Mouse (Mus musculus): ENCODE measurements around the gene Hcfc2. TPM values are rescaled to one million over a fixed set of nuclear protein-coding genes. Genes with fewer than 3 reads are reported as not detected.

The Hcfc2 gene
- polyA plus RNA-seq, 1 experiment from 2014 or later, result 24.0 TPM

GRCm38 (mm10) chr10:82789181-82789580 is 93.2 kb downstream of the Hcfc2 start:
- H3K9ac ChIP-seq (ENCODE audit: low read depth, low read length), result no peak overlapping the region
- no peaks in the 10 kb centered on the region for H3K36me3 ChIP-seq (ENCODE audit: control insufficient read depth, insufficient read depth, low read length)
- H3K9me3 ChIP-seq (ENCODE audit: control insufficient read depth, low read length), result no peaks in the 10 kb centered on the region
- no peak overlapping the region for H3K4me2 ChIP-seq
- DNase-seq (ENCODE audit: low spot score), result no peak
- H3K4me3 ChIP-seq (ENCODE audit: low read depth, low read length), result no peak overlapping the region
- no peak overlapping the region for H3K27ac ChIP-seq (ENCODE audit: low read depth, low read length)
- no peaks in the 10 kb centered on the region for H3K4me1 ChIP-seq (replicated peaks; ENCODE audit: control insufficient read depth, insufficient read depth, low read length)
- no peaks in the 10 kb centered on the region for H3K27me3 ChIP-seq (replicated peaks; ENCODE audit: control insufficient read depth, insufficient read depth, low read length)
- ATAC-seq (replicated peaks; ENCODE audit: low FRiP score), result no peak

GRCm38 (mm10) chr10:82790504-82790903 is 94.5 kb downstream of the Hcfc2 start:
- ATAC-seq (replicated peaks; ENCODE audit: low FRiP score) (no peak), DNase-seq (ENCODE audit: low spot score) (no peak)
- no peak overlapping the region for H3K4me2 ChIP-seq
- no peaks in the 10 kb centered on the region for H3K9me3 ChIP-seq (ENCODE audit: control insufficient read depth, low read length)
- 84% methylated on average over 5 of the region's 5 CpGs for WGBS
- no peaks in the 10 kb centered on the region for H3K27me3 ChIP-seq (replicated peaks; ENCODE audit: control insufficient read depth, insufficient read depth, low read length)
- H3K4me3 ChIP-seq (ENCODE audit: low read depth, low read length), result no peak overlapping the region
- H3K36me3 ChIP-seq (ENCODE audit: control insufficient read depth, insufficient read depth, low read length), result no peaks in the 10 kb centered on the region
- H3K4me1 ChIP-seq (replicated peaks; ENCODE audit: control insufficient read depth, insufficient read depth, low read length), result peaks cover 3% of the 10 kb centered on the region; the same call in 1 of the 2 replicates
- no peak overlapping the region for H3K9ac ChIP-seq (ENCODE audit: low read depth, low read length)
- no peak overlapping the region for H3K27ac ChIP-seq (ENCODE audit: low read depth, low read length)

GRCm38 (mm10) chr10:82791713-82792112 is 95.8 kb downstream of the Hcfc2 start:
- WGBS, result 85% methylated on average over 3 of the region's 3 CpGs
- Histone ChIP-seq H3K4me3 (ENCODE audit: low read depth, low read length) (no peak overlapping the region), H3K27me3 (replicated peaks; ENCODE audit: control insufficient read depth, insufficient read depth, low read length) (no peaks in the 10 kb centered on the region), H3K4me1 (replicated peaks; ENCODE audit: control insufficient read depth, insufficient read depth, low read length) (peaks cover 8% of the 10 kb centered on the region; the same call in 1 of the 2 replicates), H3K9ac (ENCODE audit: low read depth, low read length) (no peak overlapping the region), H3K4me2 (no peak overlapping the region), H3K9me3 (ENCODE audit: control insufficient read depth, low read length) (no peaks in the 10 kb centered on the region), H3K36me3 (ENCODE audit: control insufficient read depth, insufficient read depth, low read length) (no peaks in the 10 kb centered on the region), H3K27ac (ENCODE audit: low read depth, low read length) (no peak overlapping the region)
- ATAC-seq (replicated peaks; ENCODE audit: low FRiP score), result no peak
- no peak for DNase-seq (ENCODE audit: low spot score)

Other genes starting within 250 kb of the Hcfc2 start
- gene Gm1553, start 203.5 kb upstream of the Hcfc2 start, polyA plus RNA-seq (2014; fragmentation: Nextera tagmentation; extraction: Ambion mirVana), result not detected in 2 replicates
- 80.1 and 84.2 TPM in 2 replicates for gene 1190007I07Rik, start 72.9 kb upstream of the Hcfc2 start, polyA plus RNA-seq (2014; fragmentation: Nextera tagmentation; extraction: Ambion mirVana)
- 138 and 147 TPM in 2 replicates for gene Tdg, start 66.3 kb upstream of the Hcfc2 start, polyA plus RNA-seq (2014; fragmentation: Nextera tagmentation; extraction: Ambion mirVana)
- gene Glt8d2, start 5.5 kb upstream of the Hcfc2 start, polyA plus RNA-seq (2014; fragmentation: Nextera tagmentation; extraction: Ambion mirVana), result 1.2 TPM in 2 replicates
- gene Nfyb, start 68.0 kb downstream of the Hcfc2 start, polyA plus RNA-seq (2014; fragmentation: Nextera tagmentation; extraction: Ambion mirVana), result 47.6 and 50.4 TPM in 2 replicates
- 129 and 145 TPM in 2 replicates for gene Txnrd1, start 137.8 kb downstream of the Hcfc2 start, polyA plus RNA-seq (2014; fragmentation: Nextera tagmentation; extraction: Ambion mirVana)
- gene Eid3, start 170.5 kb downstream of the Hcfc2 start, polyA plus RNA-seq (2014; fragmentation: Nextera tagmentation; extraction: Ambion mirVana), result 0.45 and 0.75 TPM in 2 replicates

Data from liver, embryonic 11.5 days (tissue).